Mouse (Mus musculus) midbrain, embryonic 12.5 days (tissue): ENCODE data around the gene Ccnq. TPM values are rescaled to one million over a fixed set of nuclear protein-coding genes. Genes with fewer than 3 reads are reported as not detected.

Experiments
- ATAC-seq: fragments of 200-750 bp; cut with Nextera tagmentation; 2 replicates; pipeline ENCODE4 v1.8.0; 2017; ENCODE audit warnings: low read depth, moderate TSS enrichment, moderate library complexity; ENCODE audit not compliant: low FRiP score
- H3K27ac ChIP-seq: fragments of 300-500 bp; sonication (generic); replicated peaks from 2 replicates; pipeline ENCODE4 v1.5.1; 2016; ENCODE audit warnings: mild to moderate bottlenecking
- H3K27me3 ChIP-seq: fragments of 300-500 bp; sonication (generic); 2 replicates; pipeline ENCODE4 v1.6.1; 2016; ENCODE audit warnings: mild to moderate bottlenecking
- H3K36me3 ChIP-seq: fragments of 300-500 bp; sonication (generic); 2 replicates; pipeline ENCODE4 v1.6.1; 2016
- H3K4me1 ChIP-seq: fragments of 300-500 bp; sonication (generic); 2 replicates; pipeline ENCODE4 v1.6.1; 2016
- H3K4me2 ChIP-seq: fragments of 300-500 bp; sonication (generic); replicated peaks from 2 replicates; pipeline ENCODE4 v1.6.1; 2016; ENCODE audit warnings: mild to moderate bottlenecking, moderate library complexity
- H3K4me3 ChIP-seq: fragments of 300-500 bp; sonication (generic); 2 replicates; pipeline ENCODE4 v1.5.1; 2016; ENCODE audit warnings: mild to moderate bottlenecking
- H3K9ac ChIP-seq: fragments of 300-500 bp; sonication (generic); replicated peaks from 2 replicates; pipeline ENCODE4 v1.6.1; 2016; ENCODE audit warnings: mild to moderate bottlenecking, moderate library complexity
- H3K9me3 ChIP-seq: fragments of 300-500 bp; sonication (generic); 2 replicates; pipeline ENCODE4 v1.6.1; 2016; ENCODE audit warnings: mild to moderate bottlenecking
- WGBS: fragments of 180-500 bp; shearing (Covaris S2); methylation state at CpG from one replicate; pipeline ENCODE4 v1.1.7; 2016; 5-methylcytosine and 5-hydroxymethylcytosine counted together
- polyA plus RNA-seq: library from polyadenylated mRNA; unstranded; fragments of >200 nt; fragmentation: Nextera tagmentation; extraction: Ambion mirVana; gene quantifications from 2 replicates; pipeline ENCODE4 v1.2.1, GENCODE M21; 2016

The Ccnq gene
- 31.0 and 35.6 TPM in 2 replicates for polyA plus RNA-seq

GRCm38 (mm10) chr11:78750885-78751842, at the start of gene Ccnq:
Gene Ccnq (minus strand): TSS chr11:78751729.
- WGBS = 12% methylated on average over 57 of the region's 59 CpGs
- Histone ChIP-seq H3K36me3 (no peaks in the 10 kb centered on the region; the same call in 1 of the 2 replicates), H3K27me3 (no peaks in the 10 kb centered on the region), H3K4me3 (peak within 1 kb of the TSS; percentile 52), H3K9ac (peak within 1 kb of the TSS; percentile 65), H3K4me2 (peak within 1 kb of the TSS; percentile 73), H3K9me3 (no peaks in the 10 kb centered on the region), H3K27ac (peak within 1 kb of the TSS; percentile 54), H3K4me1 (peaks cover 6% of the 10 kb centered on the region)
- peak; percentile 88 for ATAC-seq

- no peak overlapping the region for H3K4me2 ChIP-seq
- no peak for ATAC-seq
- peaks cover 18% of the 10 kb centered on the region for H3K27me3 ChIP-seq
- 88% methylated on average over 4 of the region's 4 CpGs for WGBS
- no peaks in the 10 kb centered on the region for H3K9me3 ChIP-seq
- H3K4me3 ChIP-seq = no peak overlapping the region
- H3K27ac ChIP-seq = no peak overlapping the region
- H3K9ac ChIP-seq = no peak overlapping the region
- H3K36me3 ChIP-seq = no peaks in the 10 kb centered on the region
- H3K4me1 ChIP-seq = peaks cover 8% of the 10 kb centered on the region; the same call in 1 of the 2 replicates
Observed at GRCm38 (mm10) chr11:78801094-78801493, 49.6 kb upstream of the Ccnq start.

- Histone ChIP-seq H3K9ac (no peak overlapping the region), H3K4me1 (peaks cover 20% of the 10 kb centered on the region), H3K4me2 (no peak overlapping the region), H3K27me3 (peaks cover 11% of the 10 kb centered on the region; the same call in 1 of the 2 replicates), H3K9me3 (no peaks in the 10 kb centered on the region), H3K4me3 (no peak overlapping the region), H3K36me3 (no peaks in the 10 kb centered on the region), H3K27ac (no peak overlapping the region)
- WGBS = 88% methylated on average over 10 of the region's 10 CpGs
- ATAC-seq = no peak
Observed at GRCm38 (mm10) chr11:78796072-78796729, 44.7 kb upstream of the Ccnq start.

GRCm38 (mm10) chr11:78793116-78793515, 41.6 kb upstream of the Ccnq start:
- no peak for ATAC-seq
- Histone ChIP-seq H3K4me3 (no peak overlapping the region), H3K4me2 (no peak overlapping the region), H3K4me1 (peaks cover 37% of the 10 kb centered on the region), H3K27ac (no peak overlapping the region), H3K9me3 (no peaks in the 10 kb centered on the region), H3K27me3 (peaks cover 11% of the 10 kb centered on the region; the same call in 1 of the 2 replicates), H3K9ac (no peak overlapping the region), H3K36me3 (no peaks in the 10 kb centered on the region)
- WGBS = 84% methylated on average over 11 of the region's 11 CpGs

- H3K4me3 ChIP-seq = no peak overlapping the region
- no peak overlapping the region for H3K27ac ChIP-seq
- H3K36me3 ChIP-seq = no peaks in the 10 kb centered on the region
- 31% methylated on average over 11 of the region's 11 CpGs for WGBS
- peaks cover 37% of the 10 kb centered on the region for H3K4me1 ChIP-seq
- peak overlapping the region; percentile 21 for H3K4me2 ChIP-seq
- H3K9ac ChIP-seq = peak overlapping the region; percentile 17; the same call in 1 of the 2 replicates
- no peaks in the 10 kb centered on the region for H3K9me3 ChIP-seq
- no peak for ATAC-seq
- peaks cover 11% of the 10 kb centered on the region; the same call in 1 of the 2 replicates for H3K27me3 ChIP-seq
Observed at GRCm38 (mm10) chr11:78792465-78792864, 40.9 kb upstream of the Ccnq start.

GRCm38 (mm10) chr11:78792055-78792454, 40.5 kb upstream of the Ccnq start:
- Histone ChIP-seq H3K9ac (peak overlapping the region; percentile 17; the same call in 1 of the 2 replicates), H3K4me1 (peaks cover 37% of the 10 kb centered on the region), H3K9me3 (no peaks in the 10 kb centered on the region), H3K27me3 (peaks cover 11% of the 10 kb centered on the region; the same call in 1 of the 2 replicates), H3K27ac (no peak overlapping the region), H3K4me2 (peak overlapping the region; percentile 21), H3K4me3 (no peak overlapping the region), H3K36me3 (no peaks in the 10 kb centered on the region)
- ATAC-seq = no peak
- WGBS = 31% methylated on average over 5 of the region's 5 CpGs

GRCm38 (mm10) chr11:78791582-78791981, 40.1 kb upstream of the Ccnq start:
- no peaks in the 10 kb centered on the region for H3K9me3 ChIP-seq
- WGBS = 66% methylated on average over 4 of the region's 4 CpGs
- ATAC-seq = no peak
- H3K36me3 ChIP-seq = no peaks in the 10 kb centered on the region
- H3K27me3 ChIP-seq = peaks cover 11% of the 10 kb centered on the region; the same call in 1 of the 2 replicates
- no peak overlapping the region for H3K27ac ChIP-seq
- H3K4me3 ChIP-seq = no peak overlapping the region
- H3K9ac ChIP-seq = no peak overlapping the region
- H3K4me2 ChIP-seq = no peak overlapping the region
- H3K4me1 ChIP-seq = peaks cover 39% of the 10 kb centered on the region

- Histone ChIP-seq H3K4me2 (no peak overlapping the region), H3K36me3 (no peaks in the 10 kb centered on the region), H3K9ac (no peak overlapping the region), H3K27ac (peak overlapping the region; percentile 32; the same call in 1 of the 2 replicates), H3K27me3 (peaks cover 13% of the 10 kb centered on the region; the same call in 1 of the 2 replicates), H3K9me3 (no peaks in the 10 kb centered on the region), H3K4me3 (no peak overlapping the region), H3K4me1 (peaks cover 55% of the 10 kb centered on the region)
- WGBS = 61% methylated on average over 11 of the region's 11 CpGs
- no peak for ATAC-seq
Observed at GRCm38 (mm10) chr11:78789370-78790060, 38.0 kb upstream of the Ccnq start.

- 3% methylated on average over 7 of the region's 7 CpGs for WGBS
- H3K9me3 ChIP-seq = no peaks in the 10 kb centered on the region
- H3K36me3 ChIP-seq = no peaks in the 10 kb centered on the region
- H3K4me3 ChIP-seq = no peak overlapping the region
- H3K4me2 ChIP-seq = no peak overlapping the region
- H3K27me3 ChIP-seq = 0 out of 2 replicates have a peak, but pooled peaks cover 6% of the 10 kb centered on the region
- H3K27ac ChIP-seq = peak overlapping the region; percentile 78
- peak; percentile 84 for ATAC-seq
- no peak overlapping the region for H3K9ac ChIP-seq
- H3K4me1 ChIP-seq = peaks cover 52% of the 10 kb centered on the region
Observed at GRCm38 (mm10) chr11:78786013-78786431, 34.5 kb upstream of the Ccnq start.

- no peak overlapping the region for H3K4me2 ChIP-seq
- no peaks in the 10 kb centered on the region for H3K36me3 ChIP-seq
- H3K27me3 ChIP-seq = 0 out of 2 replicates have a peak, but pooled peaks cover 6% of the 10 kb centered on the region
- ATAC-seq = no peak
- H3K9ac ChIP-seq = no peak overlapping the region
- peaks cover 39% of the 10 kb centered on the region for H3K4me1 ChIP-seq
- H3K4me3 ChIP-seq = no peak overlapping the region
- 49% methylated on average over 9 of the region's 9 CpGs for WGBS
- no peaks in the 10 kb centered on the region for H3K9me3 ChIP-seq
- H3K27ac ChIP-seq = peak overlapping the region; percentile 26; the same call in 1 of the 2 replicates
Observed at GRCm38 (mm10) chr11:78782791-78783347, 31.3 kb upstream of the Ccnq start.

- WGBS = 77% methylated on average over 5 of the region's 5 CpGs
- Histone ChIP-seq H3K27me3 (0 out of 2 replicates have a peak, but pooled peaks cover 6% of the 10 kb centered on the region), H3K4me3 (no peak overlapping the region), H3K27ac (no peak overlapping the region; the same call in 1 of the 2 replicates), H3K4me1 (peaks cover 45% of the 10 kb centered on the region), H3K9ac (no peak overlapping the region), H3K9me3 (no peaks in the 10 kb centered on the region), H3K4me2 (no peak overlapping the region), H3K36me3 (no peaks in the 10 kb centered on the region)
- no peak for ATAC-seq
Observed at GRCm38 (mm10) chr11:78782326-78782725, 30.8 kb upstream of the Ccnq start.
